Mouse (Mus musculus) c-Kit-positive CD71-negative TER-119-negative erythroid progenitor cells, embryonic 14.5 days (primary cell): ENCODE measurements around the gene Gm826.

ENCODE experiments used
- DNase-seq: peaks from one replicate; pipeline ENCODE4 v3.0.0-alpha.2; 2013; ENCODE audit warnings: low read depth

Gm826 gene

GRCm38 (mm10) chr2:160275959-160276657 lies 57.9 kb downstream of the Gm826 start:
- no peak for DNase-seq

DNA sequence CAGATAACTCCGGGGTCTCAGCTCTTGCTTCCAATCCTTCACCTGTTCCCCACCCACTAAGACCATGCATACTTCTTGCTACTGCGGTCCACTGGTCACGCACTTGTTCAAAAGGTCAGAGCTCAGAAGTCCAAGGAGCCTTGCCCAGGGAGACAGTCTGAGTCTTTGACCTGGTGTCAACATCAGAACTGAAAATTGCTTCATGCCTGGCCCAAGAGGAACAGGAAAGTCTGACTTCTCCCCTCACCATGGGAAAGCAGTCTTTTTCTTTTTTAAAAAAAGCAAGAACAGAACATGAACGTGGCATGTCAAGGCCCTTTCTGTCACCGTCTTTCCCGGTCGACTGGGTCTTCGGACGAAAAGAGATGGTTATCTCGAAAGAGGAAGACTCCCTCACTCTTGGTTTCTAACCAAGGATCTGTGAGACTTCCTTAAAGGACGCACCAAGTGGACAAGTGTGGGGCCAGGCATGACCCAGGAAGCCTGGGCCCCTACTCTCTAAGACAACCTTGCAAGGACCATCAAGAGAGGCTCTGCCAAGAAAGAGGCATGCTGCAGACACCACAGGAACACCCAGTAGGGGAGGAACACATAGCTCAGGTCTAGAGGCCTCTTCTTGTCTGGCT lies 66.0 kb downstream of the Gm826 start:
- no peak for DNase-seq

DNA sequence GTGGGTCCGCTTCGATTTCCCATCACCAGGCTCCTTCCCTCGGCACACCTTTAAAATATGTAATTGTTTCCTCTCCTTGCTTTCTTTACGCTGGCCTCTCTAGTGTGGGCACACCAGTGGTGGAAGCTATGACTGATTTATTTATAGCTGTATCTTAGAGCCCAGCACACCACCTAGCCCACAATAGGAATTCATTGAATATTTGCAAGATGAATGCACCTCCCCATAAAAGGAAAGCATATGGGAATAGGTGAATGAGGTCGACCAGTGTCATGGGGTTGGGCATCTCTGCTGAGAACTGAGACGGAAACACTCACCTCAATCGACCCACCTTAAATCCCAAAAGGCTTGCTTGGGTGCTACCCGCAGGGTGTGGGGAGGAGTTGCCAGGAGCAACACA lies 70.1 kb downstream of the Gm826 start:
- DNase-seq = no peak

- DNase-seq = no peak
These were observed 72.4 kb downstream of the Gm826 start for GRCm38 (mm10) chr2:160261538-160261937.
